Mouse (Mus musculus) embryonic facial prominence, embryonic 12.5 days (tissue): ENCODE measurements around the gene Stoml2. TPM values are rescaled to one million over a fixed set of nuclear protein-coding genes. Genes with fewer than 3 reads are reported as not detected.

Experiments used
- ATAC-seq: fragments of 200-750 bp; cut with Nextera tagmentation; 2 replicates; pipeline ENCODE4 v1.8.0; 2017; ENCODE audit not compliant: insufficient number of reproducible peaks, insufficient read depth, low FRiP score, low TSS enrichment
- H3K27ac ChIP-seq: fragments of 300-500 bp; sonication (generic); 2 replicates; pipeline ENCODE4 v1.5.1; 2016; ENCODE audit warnings: mild to moderate bottlenecking
- H3K27me3 ChIP-seq: fragments of 300-500 bp; sonication (generic); 2 replicates; pipeline ENCODE4 v1.6.1; 2016; ENCODE audit warnings: mild to moderate bottlenecking, moderate library complexity
- H3K36me3 ChIP-seq: fragments of 300-500 bp; sonication (generic); 2 replicates; pipeline ENCODE4 v1.6.1; 2016; ENCODE audit warnings: mild to moderate bottlenecking
- H3K4me1 ChIP-seq: fragments of 300-500 bp; sonication (generic); 2 replicates; pipeline ENCODE4 v1.6.1; 2016
- H3K4me2 ChIP-seq: fragments of 300-500 bp; sonication (generic); replicated peaks from 2 replicates; pipeline ENCODE4 v1.6.1; 2016; ENCODE audit warnings: mild to moderate bottlenecking, moderate library complexity
- H3K4me3 ChIP-seq: fragments of 300-500 bp; sonication (generic); 2 replicates; pipeline ENCODE4 v1.5.1; 2016; ENCODE audit warnings: mild to moderate bottlenecking
- H3K9ac ChIP-seq: fragments of 300-500 bp; sonication (generic); 2 replicates; pipeline ENCODE4 v1.6.1; 2016; ENCODE audit warnings: mild to moderate bottlenecking, moderate library complexity
- H3K9me3 ChIP-seq: fragments of 300-500 bp; sonication (generic); 2 replicates; pipeline ENCODE4 v1.6.1; 2016; ENCODE audit warnings: mild to moderate bottlenecking, moderate library complexity
- WGBS: fragments of 180-500 bp; shearing (Covaris S2); methylation state at CpG from one replicate; pipeline ENCODE4 v1.1.7; 2016; 5-methylcytosine and 5-hydroxymethylcytosine counted together
- polyA plus RNA-seq: library from polyadenylated mRNA; unstranded; fragments of >200 nt; fragmentation: Nextera tagmentation; extraction: Ambion mirVana; gene quantifications from 2 replicates; pipeline ENCODE4 v1.2.1, GENCODE M21; 2016

Stoml2 gene
- polyA plus RNA-seq, 1 experiment from 2014 or later = 333 TPM

DNA sequence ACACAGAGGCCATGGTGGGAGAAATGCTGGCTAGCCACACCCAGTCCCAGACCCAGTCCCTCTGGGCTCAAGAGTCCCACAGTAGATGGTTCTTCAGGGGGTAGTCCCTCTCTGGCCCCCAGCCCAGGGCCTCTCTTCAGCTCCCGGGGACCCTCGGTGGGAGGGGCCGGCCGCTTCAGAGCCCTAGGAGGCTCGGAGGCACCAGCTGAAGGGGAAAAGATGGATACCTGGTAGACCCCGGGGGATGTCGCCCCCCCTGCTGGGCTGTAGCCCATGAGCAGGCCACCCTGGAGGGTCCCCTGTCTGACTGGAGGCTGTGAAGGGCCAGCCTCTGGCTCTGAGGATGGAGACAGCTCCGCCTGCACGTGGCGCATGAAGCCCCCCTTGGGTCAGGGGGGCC is 4.8 kb upstream of the Stoml2 start:
- Histone ChIP-seq H3K9ac (no peak overlapping the region), H3K4me2 (no peak overlapping the region), H3K4me3 (no peak overlapping the region), H3K27ac (no peak overlapping the region), H3K9me3 (no peaks in the 10 kb centered on the region), H3K4me1 (peaks cover 18% of the 10 kb centered on the region), H3K27me3 (no peaks in the 10 kb centered on the region), H3K36me3 (peaks cover 35% of the 10 kb centered on the region)
- WGBS = 85% methylated on average over 10 of the region's 10 CpGs
- no peak for ATAC-seq

DNA sequence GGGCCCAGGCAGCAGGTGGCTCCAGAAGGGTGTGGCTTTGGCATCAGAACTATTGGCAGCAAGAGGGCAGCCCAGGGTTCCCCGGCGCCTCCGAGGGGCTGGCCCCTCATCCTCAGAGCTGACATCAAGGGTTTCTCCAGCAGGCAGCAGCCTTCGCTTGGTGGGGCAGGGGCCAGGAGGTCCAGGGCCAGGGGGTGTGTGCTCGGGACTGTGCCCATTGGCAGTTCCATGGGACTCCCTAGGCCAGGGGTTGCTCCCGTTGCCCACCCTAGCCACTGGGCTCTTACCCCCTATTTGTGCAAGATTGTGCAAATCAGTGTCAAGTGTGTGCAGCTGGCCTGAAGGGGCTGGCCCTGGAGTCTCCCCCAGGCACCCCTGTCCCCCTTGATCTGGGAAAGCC is 4.3 kb upstream of the Stoml2 start:
- H3K9ac ChIP-seq = no peak overlapping the region
- peaks cover 18% of the 10 kb centered on the region for H3K4me1 ChIP-seq
- no peak overlapping the region for H3K27ac ChIP-seq

DNA sequence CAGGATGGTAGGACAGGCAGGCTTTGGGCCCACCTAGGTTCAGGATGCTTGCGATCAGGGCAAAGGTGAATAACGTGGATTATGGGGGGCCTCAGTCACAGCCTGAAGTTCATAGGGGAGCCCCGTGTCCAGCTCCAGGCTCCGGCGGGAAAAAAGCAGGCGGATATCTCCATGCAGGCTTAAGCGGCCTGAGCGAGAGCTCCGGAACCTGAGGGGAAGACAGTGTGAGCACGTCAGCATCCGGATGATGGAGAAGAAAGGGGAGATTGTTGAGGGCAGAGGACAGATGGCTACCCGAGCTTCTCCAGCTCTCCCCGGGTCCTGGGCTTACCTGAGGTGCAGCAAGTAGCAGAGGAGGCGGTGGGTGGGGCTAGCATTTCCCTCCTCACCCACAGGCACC is 2.0 kb upstream of the Stoml2 start:
- Histone ChIP-seq H3K27ac (no peak overlapping the region), H3K9me3 (no peaks in the 10 kb centered on the region), H3K4me1 (peaks cover 16% of the 10 kb centered on the region), H3K27me3 (no peaks in the 10 kb centered on the region), H3K4me2 (no peak overlapping the region), H3K36me3 (peaks cover 49% of the 10 kb centered on the region), H3K4me3 (no peak overlapping the region), H3K9ac (no peak overlapping the region)
- 84% methylated on average over 14 of the region's 14 CpGs for WGBS
- ATAC-seq = no peak

More for the DNA sequence above, 4.3 kb upstream of the Stoml2 start:
- H3K4me2 ChIP-seq = no peak overlapping the region
- peaks cover 35% of the 10 kb centered on the region for H3K36me3 ChIP-seq
- 88% methylated on average over 6 of the region's 6 CpGs for WGBS
- H3K27me3 ChIP-seq = no peaks in the 10 kb centered on the region
- no peak overlapping the region for H3K4me3 ChIP-seq
- no peaks in the 10 kb centered on the region for H3K9me3 ChIP-seq
- ATAC-seq = no peak

- peaks cover 58% of the 10 kb centered on the region for H3K36me3 ChIP-seq
- H3K9me3 ChIP-seq = no peaks in the 10 kb centered on the region
- 0 out of 2 replicates have a peak overlapping the region, but pooled peaks have one; percentile 17 for H3K27ac ChIP-seq
- H3K4me1 ChIP-seq = peaks cover 16% of the 10 kb centered on the region
- ATAC-seq = no peak
- no peak overlapping the region for H3K4me3 ChIP-seq
- H3K27me3 ChIP-seq = no peaks in the 10 kb centered on the region
- no peak overlapping the region for H3K9ac ChIP-seq
- H3K4me2 ChIP-seq = no peak overlapping the region
- WGBS = 100% methylated on average over 1 of the region's 1 CpGs
Measured at GRCm38 (mm10) chr4:43032501-43032900, 991 bp upstream of the Stoml2 start.

- 2% methylated on average over 28 of the region's 28 CpGs for WGBS
- peak overlapping the region; percentile 72 for H3K4me3 ChIP-seq
- H3K27me3 ChIP-seq = no peaks in the 10 kb centered on the region
- peak overlapping the region; percentile 88 for H3K27ac ChIP-seq
- peak overlapping the region; percentile 79 for H3K4me2 ChIP-seq
- H3K36me3 ChIP-seq = peaks cover 59% of the 10 kb centered on the region
- H3K9ac ChIP-seq = peak overlapping the region; percentile 85
- H3K9me3 ChIP-seq = no peaks in the 10 kb centered on the region
- peaks cover 16% of the 10 kb centered on the region for H3K4me1 ChIP-seq
- peak; percentile 25; the same call in 1 of the 2 replicates for ATAC-seq
Measured at GRCm38 (mm10) chr4:43030780-43031230, 705 bp downstream of the Stoml2 start.

DNA sequence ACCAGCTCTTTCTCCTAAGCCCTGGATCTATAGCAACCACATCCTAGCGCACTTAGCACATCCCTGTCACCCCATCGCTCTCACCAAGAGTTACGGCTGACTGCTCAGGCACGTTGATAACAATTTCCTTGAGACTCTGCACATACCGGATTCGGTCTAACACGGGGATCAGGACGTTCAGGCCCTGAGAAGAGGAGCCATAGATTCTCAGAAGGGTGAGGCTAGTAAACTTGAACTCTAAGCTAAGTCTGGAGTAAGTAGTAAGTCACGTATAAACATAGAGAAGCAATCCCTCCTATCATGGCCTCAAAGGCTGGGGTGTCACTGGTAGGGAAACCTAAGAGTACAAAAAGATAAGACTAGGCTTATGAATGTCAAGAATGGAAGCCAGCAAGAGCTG is 1.2 kb downstream of the Stoml2 start:
- H3K9me3 ChIP-seq = no peaks in the 10 kb centered on the region
- peak overlapping the region; percentile 85 for H3K9ac ChIP-seq
- no peak for ATAC-seq
- H3K4me2 ChIP-seq = peak overlapping the region; percentile 79
- peaks cover 55% of the 10 kb centered on the region for H3K36me3 ChIP-seq
- peak overlapping the region; percentile 72 for H3K4me3 ChIP-seq
- peaks cover 16% of the 10 kb centered on the region for H3K4me1 ChIP-seq
- H3K27me3 ChIP-seq = no peaks in the 10 kb centered on the region
- peak overlapping the region; percentile 88; the same call in 1 of the 2 replicates for H3K27ac ChIP-seq
- 77% methylated on average over 9 of the region's 9 CpGs for WGBS

DNA sequence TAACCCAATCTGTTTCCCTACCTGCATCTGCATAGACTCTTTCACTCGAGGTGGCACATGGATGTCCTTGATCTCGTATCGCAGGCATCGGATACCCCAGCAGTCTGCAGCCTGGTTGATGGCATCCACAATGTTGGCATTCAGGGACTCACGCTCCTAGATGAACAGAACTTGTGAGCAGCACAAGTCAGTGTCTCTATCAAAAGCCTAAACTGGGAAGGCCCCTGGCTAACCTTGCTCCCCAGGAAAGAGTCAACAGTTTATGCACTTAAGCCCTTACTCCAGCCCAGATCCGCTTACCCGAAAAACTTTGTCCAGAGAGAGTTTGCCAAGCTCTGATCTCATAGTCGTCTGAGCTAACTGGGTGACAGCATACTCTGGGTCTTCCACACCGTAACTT is 1.8 kb downstream of the Stoml2 start:
- no peak for ATAC-seq
- no peak overlapping the region; the same call in 1 of the 2 replicates for H3K9ac ChIP-seq
- H3K9me3 ChIP-seq = no peaks in the 10 kb centered on the region
- WGBS = 90% methylated on average over 9 of the region's 9 CpGs
- no peaks in the 10 kb centered on the region for H3K27me3 ChIP-seq
- peaks cover 50% of the 10 kb centered on the region for H3K36me3 ChIP-seq
- peaks cover 20% of the 10 kb centered on the region for H3K4me1 ChIP-seq
- no peak overlapping the region for H3K4me2 ChIP-seq
- H3K27ac ChIP-seq = no peak overlapping the region
- H3K4me3 ChIP-seq = no peak overlapping the region

DNA sequence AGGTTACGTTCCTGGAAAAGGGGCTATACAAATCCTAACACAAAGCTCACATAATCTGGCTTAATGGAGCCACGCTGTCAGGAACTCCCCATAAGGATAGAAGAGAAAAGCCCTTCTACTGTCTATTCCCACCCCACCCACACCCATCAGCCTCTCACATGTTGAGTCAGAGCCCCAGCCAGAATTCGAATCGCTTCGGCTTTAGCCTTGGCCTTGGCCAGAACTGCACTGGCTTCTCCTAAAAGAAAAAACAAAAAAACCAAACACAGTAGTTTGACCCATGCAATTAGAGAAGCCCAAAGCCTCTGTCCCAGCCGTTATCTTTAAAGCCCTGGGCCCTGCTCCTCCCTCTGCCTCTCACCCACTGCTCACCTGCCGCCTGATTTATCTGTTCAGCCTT is 2.4 kb downstream of the Stoml2 start:
- Histone ChIP-seq H3K4me2 (no peak overlapping the region), H3K4me1 (peaks cover 26% of the 10 kb centered on the region), H3K4me3 (no peak overlapping the region), H3K9me3 (no peaks in the 10 kb centered on the region), H3K27me3 (no peaks in the 10 kb centered on the region), H3K27ac (no peak overlapping the region), H3K36me3 (peaks cover 44% of the 10 kb centered on the region), H3K9ac (no peak overlapping the region; the same call in 1 of the 2 replicates)
- ATAC-seq = no peak
- WGBS = 86% methylated on average over 7 of the region's 7 CpGs

DNA sequence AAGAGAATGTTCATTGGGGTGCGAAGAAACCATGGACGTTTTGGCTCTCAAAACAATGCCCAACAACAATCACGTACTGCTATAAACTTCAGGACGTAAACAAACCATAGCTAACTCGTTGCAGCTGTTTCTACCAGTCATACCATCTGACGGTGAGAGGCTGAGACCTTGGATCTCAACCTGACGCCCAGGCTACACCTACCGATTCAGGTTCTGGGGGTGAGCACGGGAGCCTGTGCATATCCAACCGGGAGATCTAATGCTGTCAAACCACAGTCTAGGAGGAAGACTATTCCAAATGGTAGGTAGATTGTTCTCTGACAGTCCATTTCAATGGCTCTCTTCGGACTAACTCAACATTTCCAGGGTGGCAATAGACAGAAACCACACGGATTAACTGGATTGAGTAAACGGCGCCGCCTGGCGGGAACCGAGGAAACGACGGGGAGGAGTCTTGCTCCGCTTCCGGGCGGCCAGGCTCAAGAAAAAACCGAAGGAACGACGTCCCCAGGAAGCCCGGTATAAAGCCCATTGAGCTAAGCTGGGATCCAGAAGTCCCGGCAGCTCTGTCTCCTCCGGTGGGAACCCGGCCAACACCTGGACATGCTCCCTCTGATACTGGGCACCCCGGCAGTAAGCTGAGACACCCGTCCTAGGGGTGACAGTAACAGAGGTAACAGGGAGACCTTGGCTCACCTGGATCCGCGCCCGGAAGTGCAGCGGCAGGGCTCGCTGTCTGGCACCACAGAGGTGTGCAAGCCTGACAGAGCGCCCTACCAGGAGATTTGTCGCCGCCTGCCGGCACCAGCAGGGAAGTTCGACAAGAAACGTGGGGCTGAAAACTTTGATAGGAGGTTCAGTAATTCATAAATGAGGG is 6.2 kb downstream of the Stoml2 start, which contains the start of gene Pigo:
Gene Pigo (minus strand): TSS at position 736 of the 877 bp plus-strand sequence.
- peaks cover 62% of the 10 kb centered on the region for H3K36me3 ChIP-seq

DNA sequence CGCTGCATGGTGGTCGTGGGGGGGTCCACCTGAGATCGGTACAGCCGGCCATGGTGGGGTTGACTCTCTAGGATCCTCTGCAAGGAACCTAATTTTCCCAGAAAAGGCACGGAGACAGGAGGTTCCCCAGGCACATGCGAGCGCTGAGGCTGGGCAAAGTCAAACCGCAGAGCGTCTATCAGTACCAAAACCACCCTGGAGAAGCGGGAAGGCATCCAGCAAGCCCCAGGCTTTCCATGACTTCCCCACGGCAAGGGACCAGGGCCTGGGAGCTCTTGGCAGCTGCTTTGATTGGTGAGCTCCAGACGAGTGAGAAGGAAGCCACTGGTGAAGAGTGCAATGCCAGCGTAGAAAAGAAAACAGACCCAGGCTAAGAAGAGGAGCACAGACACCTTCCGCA is 6.8 kb downstream of the Stoml2 start:
- Histone ChIP-seq H3K4me1 (peaks cover 10% of the 10 kb centered on the region), H3K36me3 (peaks cover 66% of the 10 kb centered on the region), H3K9me3 (no peaks in the 10 kb centered on the region), H3K27me3 (no peaks in the 10 kb centered on the region), H3K9ac (peak overlapping the region; percentile 53; the same call in 1 of the 2 replicates), H3K27ac (peak overlapping the region; percentile 88), H3K4me3 (peak overlapping the region; percentile 62), H3K4me2 (peak overlapping the region; percentile 72)
- 84% methylated on average over 14 of the region's 14 CpGs for WGBS
- no peak for ATAC-seq

More for the DNA sequence above, 6.2 kb downstream of the Stoml2 start, which contains the start of gene Pigo:
- Histone ChIP-seq H3K27me3 (no peaks in the 10 kb centered on the region), H3K4me2 (peak within 1 kb of the TSS; percentile 72), H3K9ac (peak within 1 kb of the TSS; percentile 53), H3K9me3 (no peaks in the 10 kb centered on the region), H3K4me3 (peak within 1 kb of the TSS; percentile 62), H3K27ac (peak within 1 kb of the TSS; percentile 88), H3K4me1 (peaks cover 17% of the 10 kb centered on the region)
- WGBS = 7% methylated on average over 42 of the region's 42 CpGs
- ATAC-seq = peak; percentile 82

GRCm38 (mm10) chr4:43021341-43021740 is 10.2 kb downstream of the Stoml2 start:
- H3K36me3 ChIP-seq = peaks cover 63% of the 10 kb centered on the region
- no peak overlapping the region for H3K9ac ChIP-seq
- no peaks in the 10 kb centered on the region for H3K9me3 ChIP-seq
- peaks cover 10% of the 10 kb centered on the region for H3K4me1 ChIP-seq
- H3K27me3 ChIP-seq = no peaks in the 10 kb centered on the region
- no peak overlapping the region for H3K4me3 ChIP-seq
- no peak for ATAC-seq
- H3K4me2 ChIP-seq = no peak overlapping the region
- H3K27ac ChIP-seq = no peak overlapping the region
- WGBS = 69% methylated on average over 17 of the region's 17 CpGs

DNA sequence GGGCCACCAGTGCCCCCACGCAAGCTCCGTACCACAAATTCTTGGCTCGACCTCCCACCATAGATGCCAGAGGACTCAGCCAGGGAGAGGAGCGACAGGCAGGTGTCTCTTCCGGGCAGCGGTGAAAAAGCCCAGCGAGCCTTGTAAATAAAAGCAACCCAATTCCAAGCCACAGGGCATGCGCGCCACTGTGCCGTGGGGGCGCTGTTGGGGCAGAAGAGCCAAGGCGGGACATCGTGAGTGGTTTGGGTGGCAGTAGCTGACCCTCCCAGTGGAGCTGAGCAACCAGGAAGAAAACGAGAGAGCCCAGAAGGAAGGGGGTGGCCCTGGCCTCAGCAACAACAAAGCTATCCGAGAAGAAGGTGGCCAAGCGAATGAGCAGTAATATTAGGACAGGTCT is 10.6 kb downstream of the Stoml2 start:
- Histone ChIP-seq H3K36me3 (peaks cover 63% of the 10 kb centered on the region), H3K27me3 (no peaks in the 10 kb centered on the region), H3K4me3 (no peak overlapping the region), H3K27ac (no peak overlapping the region), H3K4me1 (peaks cover 10% of the 10 kb centered on the region), H3K9me3 (no peaks in the 10 kb centered on the region), H3K9ac (no peak overlapping the region), H3K4me2 (no peak overlapping the region)
- no peak for ATAC-seq
- whole genome bisulfite sequencing = 85% methylated on average over 16 of the region's 16 CpGs
